Mouse (Mus musculus) lung, postnatal 0 days (tissue): ENCODE data around the gene Slc2a4. TPM values are rescaled to one million over a fixed set of nuclear protein-coding genes. Genes with fewer than 3 reads are reported as not detected.
"Not testable (repeated sequence)": the region's sequence is repeated elsewhere in the genome, so short reads cannot be mapped to it uniquely, and the experiment has no call there.

ENCODE experiments used
- ATAC-seq: fragments of 200-750 bp; cut with Nextera tagmentation; 2 replicates; pipeline ENCODE4 v1.8.0; 2017; ENCODE audit warnings: moderate library complexity
- DNase-seq: peaks from one replicate; pipeline ENCODE4 v3.0.0-alpha.2; 2016; ENCODE audit warnings: low spot score
- H3K27ac ChIP-seq: fragments of 300-500 bp; sonication (generic); 2 replicates; pipeline ENCODE4 v1.5.1; 2014; ENCODE audit warnings: antibody characterized with exemption, mild to moderate bottlenecking, low read length, mixed read lengths
- H3K27me3 ChIP-seq: fragments of 300-500 bp; sonication (generic); replicated peaks from 2 replicates; pipeline ENCODE4 v1.6.1; 2014; ENCODE audit warnings: low read length, mixed read lengths; ENCODE audit not compliant: insufficient read depth
- H3K36me3 ChIP-seq: fragments of 300-500 bp; sonication (generic); 2 replicates; pipeline ENCODE4 v1.6.1; 2014; ENCODE audit warnings: low read length, mixed read lengths; ENCODE audit not compliant: insufficient read depth
- H3K4me1 ChIP-seq: fragments of 300-500 bp; sonication (generic); 2 replicates; pipeline ENCODE4 v1.6.1; 2014; ENCODE audit warnings: antibody characterized with exemption, low read depth, low read length, mixed read lengths; ENCODE audit not compliant: insufficient read depth
- H3K4me2 ChIP-seq: fragments of 300-500 bp; sonication (generic); replicated peaks from 2 replicates; pipeline ENCODE4 v1.6.1; 2014; ENCODE audit warnings: low read depth, mild to moderate bottlenecking, low read length, moderate library complexity, mixed read lengths
- H3K4me3 ChIP-seq: fragments of 300-500 bp; sonication (generic); 2 replicates; pipeline ENCODE4 v1.5.1; 2014; ENCODE audit warnings: low read depth, low read length
- H3K9ac ChIP-seq: fragments of 300-500 bp; sonication (generic); replicated peaks from 2 replicates; pipeline ENCODE4 v1.6.1; 2014; ENCODE audit warnings: low read depth, mild to moderate bottlenecking
- H3K9me3 ChIP-seq: fragments of 300-500 bp; sonication (generic); 2 replicates; pipeline ENCODE4 v1.6.1; 2016; ENCODE audit warnings: low read length, mixed read lengths
- CTCF ChIP-seq: IDR thresholded peaks from 2 replicates; pipeline ENCODE4 v1.5.1; 2016; ENCODE audit warnings: antibody characterized with exemption, mild to moderate bottlenecking
- EP300 ChIP-seq: IDR thresholded peaks from 2 replicates; pipeline ENCODE4 v1.6.1; 2016; ENCODE audit warnings: antibody characterized with exemption, mild to moderate bottlenecking, control low read depth
- WGBS: fragments of 180-500 bp; shearing (Covaris S2); extraction: QIAGEN DNeasy Blood & Tissue Kit; methylation state at CpG from one replicate; pipeline ENCODE4 v1.1.7; 2014; 5-methylcytosine and 5-hydroxymethylcytosine counted together
- polyA plus RNA-seq: library from polyadenylated mRNA; unstranded; fragments of >200 nt; fragmentation: Nextera tagmentation; extraction: Ambion mirVana; gene quantifications from 2 replicates; pipeline ENCODE4 v1.2.1, GENCODE M21; 2015

Slc2a4 gene
- polyA plus RNA-seq, 1 experiment from 2014 or later, result 3.7 TPM

- peaks cover 13% of the 10 kb centered on the region; the same call in 1 of the 2 replicates for H3K27me3 ChIP-seq
- no peaks in the 10 kb centered on the region for H3K36me3 ChIP-seq
- H3K4me3 ChIP-seq, result no peak overlapping the region
- H3K9ac ChIP-seq, result no peak overlapping the region
- DNase-seq (peak; percentile 93), ATAC-seq (peak; percentile 78)
- no peak overlapping the region for H3K27ac ChIP-seq
- peak overlapping the region; percentile 32; the same call in 1 of the 2 replicates for H3K4me2 ChIP-seq
- peaks cover 15% of the 10 kb centered on the region; the same call in 1 of the 2 replicates for H3K4me1 ChIP-seq
- peak; percentile 92 for TF ChIP-seq CTCF
- TF ChIP-seq EP300, result no peak
- WGBS, result 1% methylated on average over 18 of the region's 18 CpGs
- H3K9me3 ChIP-seq, result no peaks in the 10 kb centered on the region
Observed at GRCm38 (mm10) chr11:69934169-69934568, 13.8 kb downstream of the Slc2a4 start.

GRCm38 (mm10) chr11:69933066-69933465, 14.9 kb downstream of the Slc2a4 start:
- WGBS, result 36% methylated on average over 4 of the region's 4 CpGs
- TF ChIP-seq EP300 (no peak), CTCF (no peak)

DNA sequence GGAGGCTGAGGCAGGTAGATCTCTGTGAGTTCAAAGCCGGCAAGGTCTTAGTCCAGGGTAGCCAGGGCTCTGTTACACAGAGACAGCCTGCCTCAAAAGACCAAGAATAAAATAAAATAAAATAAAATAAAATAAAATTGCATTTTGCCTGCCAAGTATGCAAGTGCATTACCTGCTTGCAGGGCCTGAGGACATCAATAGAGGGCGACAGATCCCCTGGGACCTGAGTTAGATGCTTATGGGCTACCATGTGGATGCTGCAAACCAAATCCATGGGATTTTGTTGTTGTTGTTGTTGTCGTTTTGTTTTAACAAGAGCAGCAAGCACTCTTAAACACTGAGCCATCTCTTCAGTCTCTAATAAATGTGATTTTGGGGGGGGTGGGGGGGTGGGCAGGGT, 15.7 kb downstream of the Slc2a4 start:
- no peak overlapping the region for H3K4me2 ChIP-seq
- H3K27ac ChIP-seq, result no peak overlapping the region
- no peaks in the 10 kb centered on the region for H3K9me3 ChIP-seq
- 36% methylated on average over 3 of the region's 3 CpGs for WGBS
- no peak overlapping the region for H3K4me3 ChIP-seq
- TF ChIP-seq EP300 (no peak), CTCF (peak; percentile 43)
- no peak for ATAC-seq
- H3K9ac ChIP-seq, result no peak overlapping the region
- H3K4me1 ChIP-seq, result peaks cover 15% of the 10 kb centered on the region; the same call in 1 of the 2 replicates
- peaks cover 13% of the 10 kb centered on the region; the same call in 1 of the 2 replicates for H3K27me3 ChIP-seq
- no peak for DNase-seq
- no peaks in the 10 kb centered on the region for H3K36me3 ChIP-seq

More at GRCm38 (mm10) chr11:69933066-69933465, 14.9 kb downstream of the Slc2a4 start:
- no peak overlapping the region for H3K4me2 ChIP-seq
- H3K4me3 ChIP-seq, result no peak overlapping the region
- no peak for DNase-seq
- peaks cover 15% of the 10 kb centered on the region; the same call in 1 of the 2 replicates for H3K4me1 ChIP-seq
- no peak overlapping the region for H3K27ac ChIP-seq
- no peak for ATAC-seq
- no peaks in the 10 kb centered on the region for H3K36me3 ChIP-seq
- H3K9ac ChIP-seq, result no peak overlapping the region
- peaks cover 13% of the 10 kb centered on the region; the same call in 1 of the 2 replicates for H3K27me3 ChIP-seq
- no peaks in the 10 kb centered on the region for H3K9me3 ChIP-seq

DNA sequence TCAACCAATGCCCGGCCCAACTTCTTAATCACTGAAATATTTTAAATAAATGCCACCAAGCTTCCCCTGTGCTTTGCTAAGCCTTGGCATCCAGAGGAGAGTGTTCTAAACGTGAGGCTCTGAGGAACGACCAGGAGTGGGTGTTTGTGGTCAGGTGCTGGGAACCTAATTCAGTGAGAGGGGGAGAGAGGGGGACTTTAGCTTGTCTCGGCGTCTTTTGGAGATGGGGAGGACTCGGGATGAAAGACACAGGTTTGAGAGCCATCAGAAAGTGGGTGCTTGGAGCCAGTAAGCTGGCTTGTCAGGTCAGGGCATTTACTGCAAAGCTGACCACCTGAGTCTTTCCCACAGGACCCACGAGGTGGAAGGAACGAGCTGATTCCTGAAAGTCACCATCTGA, 16.2 kb downstream of the Slc2a4 start:
- ATAC-seq (no peak), DNase-seq (no peak)
- Histone ChIP-seq H3K27me3 (peaks cover 10% of the 10 kb centered on the region; the same call in 1 of the 2 replicates), H3K4me3 (no peak overlapping the region), H3K9me3 (no peaks in the 10 kb centered on the region), H3K4me2 (no peak overlapping the region), H3K9ac (no peak overlapping the region), H3K4me1 (peaks cover 14% of the 10 kb centered on the region; the same call in 1 of the 2 replicates), H3K27ac (no peak overlapping the region), H3K36me3 (no peaks in the 10 kb centered on the region)
- 68% methylated on average over 8 of the region's 8 CpGs for WGBS
- TF ChIP-seq EP300 (no peak), CTCF (no peak)

DNA sequence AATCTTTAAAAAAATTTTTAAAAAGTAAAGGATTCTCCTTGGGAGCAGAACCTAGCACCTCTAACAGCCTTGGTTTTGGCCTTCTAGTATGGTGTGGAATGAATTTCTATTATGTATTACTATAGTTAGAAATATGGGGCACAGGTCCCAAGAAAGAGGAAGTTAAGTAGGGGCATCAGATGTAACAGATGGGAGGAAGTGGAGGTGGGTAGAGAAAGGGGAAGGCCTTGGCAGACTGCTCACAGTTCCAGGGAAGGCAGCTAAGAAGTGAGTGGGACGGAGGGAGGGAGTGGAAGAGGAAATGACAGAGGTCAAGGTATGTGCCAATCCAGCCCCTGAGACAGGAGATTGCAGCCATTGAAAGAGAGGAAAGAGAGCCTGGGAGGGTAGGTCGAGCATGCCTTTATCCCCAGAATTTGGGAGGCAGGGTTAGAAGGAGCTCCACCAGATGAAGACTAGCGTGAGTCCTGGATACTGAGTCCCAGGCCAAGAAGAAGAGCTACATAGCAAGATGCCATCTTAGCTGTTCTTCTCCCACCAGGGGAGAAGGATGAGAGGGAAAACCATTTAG, 16.9 kb downstream of the Slc2a4 start:
- H3K36me3 ChIP-seq, result no peaks in the 10 kb centered on the region
- DNase-seq, result peak; percentile 48
- no peak overlapping the region for H3K4me2 ChIP-seq
- H3K4me1 ChIP-seq, result peaks cover 7% of the 10 kb centered on the region; the same call in 1 of the 2 replicates
- H3K27me3 ChIP-seq, result peaks cover 5% of the 10 kb centered on the region; the same call in 1 of the 2 replicates
- TF ChIP-seq EP300 (no peak), CTCF (no peak)
- no peak overlapping the region for H3K27ac ChIP-seq
- 51% methylated on average over 3 of the region's 3 CpGs for WGBS
- no peak for ATAC-seq
- no peak overlapping the region for H3K4me3 ChIP-seq
- H3K9me3 ChIP-seq, result no peaks in the 10 kb centered on the region
- no peak overlapping the region for H3K9ac ChIP-seq

DNA sequence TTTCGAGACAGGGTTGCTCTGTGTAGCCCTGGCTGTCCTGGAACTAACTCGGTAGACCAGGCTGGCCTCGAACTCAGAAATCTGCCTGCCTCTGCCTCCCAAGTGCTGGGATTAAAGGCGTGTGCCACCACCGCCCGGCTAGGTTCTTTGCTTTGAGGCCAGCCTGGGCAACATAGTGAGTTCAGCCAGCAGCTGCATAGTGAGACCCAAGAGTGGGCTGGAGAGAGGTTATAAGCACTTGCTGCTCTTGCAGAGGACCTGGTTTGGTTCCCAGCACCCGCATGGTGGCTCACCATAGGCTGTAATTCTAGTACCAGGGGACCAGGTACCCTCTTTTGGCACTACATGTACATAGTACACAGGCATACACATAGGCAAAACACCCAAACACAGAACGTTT, 17.8 kb downstream of the Slc2a4 start:
- H3K4me2 ChIP-seq, H3K27ac ChIP-seq, DNase-seq, H3K27me3 ChIP-seq, H3K9ac ChIP-seq, ATAC-seq, H3K4me3 ChIP-seq, H3K9me3 ChIP-seq, H3K4me1 ChIP-seq, H3K36me3 ChIP-seq: not testable (repeated sequence)
- 85% methylated on average over 8 of the region's 8 CpGs for WGBS
